Mouse (Mus musculus) embryo, embryonic 11 days (tissue): Measurements from ENCODE around the gene Sptb.

Experiments
- DNase-seq: peaks from one replicate; pipeline ENCODE4 v3.0.0-alpha.2; 2015

Sptb gene

GRCm38 (mm10) chr12:76710351-76711100, at the start of gene Sptb:
TSS of gene Sptb (minus strand) at chr12:76710547.
- DNase-seq, result peak; percentile 72

- peak; percentile 78 for DNase-seq
Measured at GRCm38 (mm10) chr12:76752652-76753318, 42.4 kb upstream of the Sptb start.

DNA sequence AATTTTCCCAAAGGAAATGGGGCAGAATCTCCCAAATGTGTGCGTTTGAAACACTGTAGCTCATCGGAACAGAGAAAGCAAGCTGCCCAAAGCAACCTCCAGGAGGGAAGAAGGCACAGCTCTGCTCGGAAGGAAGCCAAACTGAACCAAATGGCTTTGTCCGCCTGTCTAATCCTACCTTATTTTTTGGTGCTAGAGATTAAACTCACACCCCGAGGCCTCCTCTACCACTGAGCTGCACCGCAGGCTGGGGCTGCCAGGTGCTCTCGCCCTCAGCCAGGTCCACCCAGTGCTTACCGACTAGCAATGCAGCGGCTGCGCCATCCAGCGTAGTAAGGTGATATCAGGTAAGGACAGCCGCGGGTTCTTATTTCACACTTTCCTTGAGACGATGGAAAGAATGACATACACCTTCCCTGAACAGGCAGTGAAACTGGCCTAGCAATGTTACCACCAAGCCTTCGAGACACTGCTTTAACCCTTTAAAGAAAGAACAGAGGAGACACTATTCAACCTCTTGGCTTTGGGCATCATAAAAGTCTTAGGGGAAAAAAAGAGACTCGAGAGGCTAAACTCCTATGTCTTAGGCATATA, 40.6 kb upstream of the Sptb start:
- DNase-seq, result no peak

DNA sequence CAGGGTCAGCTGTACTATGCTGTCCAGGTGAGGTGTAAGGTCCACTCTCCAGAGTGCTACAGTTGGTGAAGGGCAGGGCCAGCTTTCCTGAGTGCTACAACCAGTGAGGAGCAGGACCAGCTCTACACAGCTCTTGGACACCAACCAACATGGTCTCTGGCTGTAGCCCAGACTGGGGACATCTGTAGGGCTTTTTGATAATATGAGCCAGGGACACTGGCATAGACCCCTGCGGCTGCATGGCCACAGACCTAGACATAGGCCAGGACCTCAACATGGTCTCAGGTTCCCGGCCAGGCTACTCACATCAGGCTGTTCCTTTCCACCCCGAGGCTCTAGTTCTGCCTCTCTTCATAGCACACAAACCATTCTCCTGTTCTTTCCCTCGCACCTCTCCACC, 17.6 kb upstream of the Sptb start:
- DNase-seq, result no peak

DNA sequence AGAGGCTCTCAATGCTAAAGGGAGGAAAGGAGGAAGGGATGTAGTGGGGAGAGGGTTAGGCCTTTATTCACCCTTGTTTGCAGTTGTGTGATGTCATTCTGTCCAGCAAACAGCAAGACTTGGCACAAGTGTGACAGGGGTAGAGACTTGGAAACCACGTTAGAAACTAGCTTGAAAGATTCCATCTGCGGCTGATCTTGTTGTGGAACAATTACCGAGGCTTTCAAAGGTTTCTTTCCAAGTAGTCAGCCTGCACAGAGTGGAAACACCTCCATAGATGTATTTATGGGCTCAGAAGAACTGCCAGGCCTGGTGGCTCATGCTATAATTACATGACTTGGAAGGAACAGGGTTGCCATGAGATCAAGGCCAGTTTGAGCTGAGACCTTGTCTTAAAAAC, 11.7 kb upstream of the Sptb start:
- no peak for DNase-seq

DNA sequence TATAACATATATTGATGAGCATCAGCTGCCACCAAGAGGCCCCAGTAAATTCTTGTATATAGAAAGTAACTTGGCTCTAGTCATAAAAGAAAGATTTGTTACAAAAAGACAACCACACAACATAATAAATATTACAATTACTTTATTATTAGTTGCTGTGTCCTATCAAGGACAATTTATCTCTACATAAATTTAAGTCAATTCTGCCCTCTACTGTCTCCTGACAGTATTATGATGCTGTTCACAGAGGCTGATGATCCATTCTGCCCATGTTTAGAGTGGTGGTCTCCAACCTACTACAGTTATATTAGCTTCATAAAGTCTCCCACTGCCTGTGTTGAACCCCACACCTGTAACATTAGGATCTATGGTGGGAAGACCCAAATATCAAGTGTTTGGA, 10.2 kb upstream of the Sptb start:
- peak; percentile 22 for DNase-seq

DNA sequence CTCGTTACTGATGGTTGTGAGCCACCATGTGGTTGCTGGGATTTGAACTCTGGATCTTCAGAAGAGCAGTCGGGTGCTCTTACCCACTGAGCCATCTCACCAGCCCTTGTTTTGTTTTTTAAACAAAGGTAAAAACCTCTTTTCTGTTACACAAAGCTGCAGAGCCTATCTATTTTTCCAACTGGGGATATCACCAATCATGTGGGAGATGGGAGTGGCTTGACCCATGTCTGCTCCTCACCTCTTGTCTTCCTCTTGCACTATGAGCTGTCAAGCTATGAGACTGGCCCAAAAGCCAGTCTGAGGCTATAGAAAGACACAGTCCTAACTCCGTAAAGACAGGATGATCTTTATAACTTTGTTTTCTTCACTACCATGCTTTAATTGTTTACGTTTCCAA, 8.0 kb upstream of the Sptb start:
- no peak for DNase-seq

DNA sequence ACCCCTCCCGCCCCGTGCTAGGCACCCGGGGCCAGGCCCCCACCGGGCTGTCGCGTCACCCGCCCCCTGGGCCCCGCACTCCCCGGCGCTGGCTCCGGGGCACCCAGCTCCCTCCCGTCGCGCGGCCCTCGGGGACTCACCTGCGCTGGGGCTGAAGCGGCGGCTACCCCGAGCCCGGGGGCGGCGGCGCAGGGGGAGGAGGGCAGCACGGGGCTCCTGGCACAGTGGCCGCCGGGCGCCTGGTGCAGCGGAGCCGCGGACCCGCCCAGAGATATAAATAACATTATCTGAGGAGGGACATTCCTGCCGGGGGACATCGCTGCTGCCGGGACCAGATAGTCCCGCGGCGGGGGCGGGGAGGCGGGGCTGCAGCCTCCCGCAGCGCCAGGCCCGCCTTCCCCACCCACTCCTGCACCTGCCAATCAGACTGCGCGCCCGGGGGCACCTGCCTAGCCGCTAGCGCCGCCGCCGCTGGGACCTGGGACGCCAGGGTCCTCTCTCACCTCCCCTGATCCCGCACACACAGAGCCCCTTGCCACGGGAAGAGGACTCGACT, 474 bp downstream of the Sptb start:
- peak; percentile 64 for DNase-seq

DNA sequence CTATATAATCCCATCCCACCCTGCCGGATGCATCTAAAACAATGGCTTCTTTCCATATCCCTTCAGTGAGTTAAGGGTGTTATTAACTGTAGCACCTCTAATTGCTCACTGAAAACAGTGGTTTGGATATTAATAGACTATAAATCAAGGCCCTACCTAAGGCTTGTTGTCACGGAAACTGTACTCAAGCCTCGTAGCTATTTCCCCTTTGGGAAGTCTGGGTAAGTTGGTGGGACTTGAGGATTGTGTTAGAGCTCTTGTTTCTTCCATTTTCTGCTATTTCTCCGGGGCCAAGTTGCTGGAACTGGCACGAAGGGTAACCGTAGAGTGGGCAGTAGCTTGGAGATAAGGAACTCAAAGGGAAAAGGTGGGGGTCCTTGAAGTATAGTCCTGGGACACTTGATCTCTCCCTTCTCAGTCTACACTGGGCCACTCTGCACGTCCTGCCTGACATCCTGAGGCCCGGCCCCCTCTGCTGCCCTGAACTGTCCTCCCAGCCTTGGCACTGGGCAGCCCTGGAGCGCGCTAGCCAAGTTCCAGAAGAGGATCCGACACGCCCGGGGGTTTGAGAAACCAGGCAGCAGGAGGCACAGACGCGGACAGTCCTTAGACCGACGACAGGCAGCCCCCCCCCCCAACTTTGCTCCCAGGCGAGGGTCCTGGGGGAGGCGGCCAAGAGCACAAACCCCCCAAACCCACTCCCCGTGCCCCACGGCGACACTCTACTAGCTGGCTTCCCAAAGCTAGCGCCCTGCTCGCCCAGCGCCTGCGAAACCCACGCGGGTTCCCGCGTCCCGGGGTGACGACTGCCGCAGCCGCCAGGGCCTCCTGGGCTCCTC, 1.2 kb downstream of the Sptb start:
- DNase-seq, result peak; percentile 32

GRCm38 (mm10) chr12:76708181-76708580, 2.2 kb downstream of the Sptb start:
- no peak for DNase-seq

DNA sequence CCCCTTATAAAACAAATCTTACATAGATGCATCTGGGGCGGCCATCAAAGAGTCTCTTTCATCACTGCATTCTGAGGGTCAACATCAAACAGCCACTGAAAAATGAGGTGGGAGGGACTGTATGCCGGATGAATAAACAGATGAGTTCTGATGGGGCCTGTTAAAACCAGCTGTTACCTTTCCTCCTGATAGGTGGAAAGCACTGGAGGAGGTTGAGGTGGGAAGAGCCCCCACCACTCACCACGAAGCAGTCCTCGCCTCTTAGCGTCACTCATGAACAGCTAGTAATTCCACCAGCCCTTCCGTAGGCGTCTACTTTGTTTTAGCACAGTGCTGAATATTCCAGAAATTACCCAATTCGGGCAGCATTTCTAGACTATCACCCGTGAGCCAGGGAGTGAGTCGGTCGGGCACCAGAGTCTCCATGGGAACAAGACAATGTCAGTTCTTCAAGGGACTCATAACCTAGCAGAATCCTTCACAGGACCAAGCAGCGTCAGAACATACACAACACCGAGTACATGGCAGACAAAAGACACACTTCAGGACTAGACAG, 13.9 kb downstream of the Sptb start:
- no peak for DNase-seq

- DNase-seq, result no peak
Measured at GRCm38 (mm10) chr12:76695773-76696172, 14.6 kb downstream of the Sptb start.

DNA sequence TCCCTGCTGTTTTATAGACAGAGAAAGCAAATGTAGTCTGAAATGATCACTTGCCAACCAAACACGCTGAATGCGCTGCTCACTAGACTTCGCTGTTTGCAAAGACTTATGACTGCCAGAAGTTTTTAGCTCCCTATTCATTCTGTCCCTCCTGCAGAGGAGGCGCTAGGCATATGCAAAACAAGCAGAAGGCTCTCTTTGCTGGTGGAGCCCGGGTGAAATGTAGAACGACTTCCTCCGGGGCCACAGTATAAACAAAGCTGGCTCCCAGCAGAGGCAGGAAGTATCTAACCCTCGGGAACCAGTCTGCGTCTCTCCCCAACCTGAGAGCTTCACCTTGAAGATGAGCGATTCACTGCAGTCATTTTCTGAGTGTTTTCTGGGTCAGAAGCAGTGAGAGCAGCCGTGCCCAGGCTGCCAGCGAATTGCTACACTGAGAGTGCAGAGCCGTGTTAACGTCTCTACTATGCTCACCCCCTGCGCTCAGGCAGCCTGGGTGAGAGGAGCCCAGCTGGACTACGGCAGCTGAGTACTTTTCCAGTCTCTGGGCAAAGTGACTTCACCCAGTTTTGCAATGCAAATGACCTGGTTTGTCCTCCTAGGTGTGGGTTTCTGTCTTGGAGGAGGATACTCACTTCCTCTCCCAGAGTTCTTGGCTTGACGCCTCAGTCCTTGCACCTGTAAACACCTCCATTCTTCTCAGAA, 15.4 kb downstream of the Sptb start:
- peak; percentile 45 for DNase-seq

GRCm38 (mm10) chr12:76687498-76688200, 22.7 kb downstream of the Sptb start:
- no peak for DNase-seq

- DNase-seq, result no peak
Measured at GRCm38 (mm10) chr12:76685647-76686046, 24.7 kb downstream of the Sptb start.

GRCm38 (mm10) chr12:76684493-76684892, 25.9 kb downstream of the Sptb start:
- no peak for DNase-seq

- DNase-seq, result no peak
Measured at GRCm38 (mm10) chr12:76681937-76682336, 28.4 kb downstream of the Sptb start.

GRCm38 (mm10) chr12:76677068-76677467, 33.3 kb downstream of the Sptb start:
- no peak for DNase-seq

DNA sequence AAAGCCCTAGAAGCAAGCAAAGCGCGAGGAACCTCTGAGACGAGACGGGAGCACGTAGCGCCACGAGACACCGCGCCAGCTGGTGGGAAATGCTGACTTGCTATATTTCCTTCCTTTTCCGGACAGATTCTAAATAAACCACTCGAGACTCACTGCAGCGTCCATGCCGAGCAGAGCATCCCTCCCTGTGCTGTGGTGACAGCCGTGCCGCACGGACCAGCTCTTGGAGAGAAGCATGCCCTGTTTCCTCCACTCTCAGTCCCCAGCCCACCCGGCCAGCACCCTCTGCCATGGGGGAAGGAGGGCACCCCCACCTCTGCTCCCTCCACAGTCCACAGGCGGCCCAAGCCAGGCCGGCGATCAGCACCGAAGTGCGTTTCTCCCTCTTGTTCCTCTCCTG, 33.9 kb downstream of the Sptb start:
- DNase-seq, result no peak

DNA sequence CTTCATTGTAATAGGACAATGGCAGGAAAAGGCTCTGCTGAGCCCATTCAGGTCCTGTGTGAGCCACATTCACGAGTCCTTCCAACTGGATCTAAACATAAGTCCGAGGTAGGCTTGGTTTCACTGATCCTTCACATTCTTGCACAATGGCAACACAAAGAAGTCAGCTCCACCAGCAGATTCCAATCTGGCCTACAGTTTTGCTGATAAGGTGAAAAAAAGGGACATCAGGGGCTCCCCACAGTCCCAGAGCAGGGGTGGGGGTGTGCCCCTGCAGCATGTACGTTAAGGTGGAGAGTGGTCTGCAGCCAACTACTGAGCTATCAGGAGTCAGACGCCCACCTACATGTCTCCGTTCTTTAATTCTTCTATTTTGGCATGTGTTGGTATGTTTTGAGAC, 35.0 kb downstream of the Sptb start:
- DNase-seq, result no peak

GRCm38 (mm10) chr12:76673794-76674222, 36.5 kb downstream of the Sptb start:
- DNase-seq, result no peak
